Mouse (Mus musculus) Patski (cell line): ENCODE data around the gene Prrg4. TPM values are rescaled to one million over a fixed set of nuclear protein-coding genes. Genes with fewer than 3 reads are reported as not detected.
"Not testable (repeated sequence)": the region's sequence is repeated elsewhere in the genome, so short reads cannot be mapped to it uniquely, and the experiment has no call there.

Experiments used
- ATAC-seq: fragments of 100-300 bp; one replicate; pipeline ENCODE4 v1.8.0; 2021
- CTCF ChIA-PET: fragments of 350-600 bp; sonication (Branson Sonifier 250); formaldehyde crosslinking; loops from one replicate; lab custom pipeline; 2022; ENCODE audit warnings: inconsistent platforms; lab: Charles Lee
- POLR2A ChIA-PET: fragments of 350-600 bp; sonication (Branson Sonifier 250); formaldehyde crosslinking; loops from one replicate; lab custom pipeline; 2022; ENCODE audit warnings: antibody characterized with exemption, inconsistent platforms; lab: Charles Lee
- DNase-seq: peaks from one replicate; pipeline ENCODE4 v3.0.0-alpha.2; 2011; ENCODE audit warnings: low read depth, low spot score
- H3K27me3 ChIP-seq: fragments of 371-371 bp; one replicate; pipeline ENCODE4 v1.5.1; 2021
- CTCF ChIP-seq: fragments of 100-300 bp; IDR thresholded peaks from one replicate; pipeline ENCODE4 v1.5.1; 2021
- in situ Hi-C: fragments of 300-500 bp; cut with MboI; formaldehyde crosslinking; loops from 3 replicates; pipeline ENCODE4 v1.11.1; 2018; ENCODE audit warnings: low pct_unique_long_range_greater_than_20kb, mixed read lengths
- polyA plus RNA-seq: library from polyadenylated mRNA; unstranded; gene quantifications from one replicate; pipeline ENCODE4 v1.2.3, GENCODE M21; 2021

The Prrg4 gene
- polyA plus RNA-seq, 1 experiment from 2014 or later: 6.5 TPM

GRCm38 (mm10) chr2:104841736-104842135 is 7.9 kb downstream of the Prrg4 start:
- no peak for TF ChIP-seq CTCF
- CTCF ChIA-PET: no interaction called here
- in situ Hi-C loops: no loop called here
- no peaks in the 10 kb centered on the region for H3K27me3 ChIP-seq
- DNase-seq (no peak), ATAC-seq (no peak)
- POLR2A ChIA-PET: interaction anchor here (1.2 kb wide), 1 partner anchor 19 kb away, joined by 3 read pairs; no protein-coding TSS in a partner anchor

DNA sequence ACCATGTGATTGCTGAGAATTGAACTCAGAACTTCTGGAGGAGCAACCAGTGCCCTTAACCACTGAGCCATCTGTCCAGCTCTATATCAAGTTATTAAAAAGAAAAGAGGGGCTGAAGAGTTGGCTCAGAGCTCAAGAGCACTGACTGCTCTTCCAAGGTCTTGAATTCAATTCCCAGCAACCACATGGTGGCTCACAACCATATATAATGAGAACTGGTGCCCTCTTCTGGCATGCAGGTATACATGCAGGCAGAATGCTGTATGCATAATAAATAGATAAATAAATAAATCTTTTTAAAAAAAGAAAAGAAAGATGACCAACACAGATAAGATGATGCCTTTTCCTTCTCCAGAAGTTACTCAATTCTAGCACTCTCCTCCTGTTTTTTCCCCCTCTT is 8.7 kb downstream of the Prrg4 start:
- DNase-seq (no peak), ATAC-seq (no peak)
- TF ChIP-seq CTCF: peak; percentile 45
- in situ Hi-C loops: no loop called here
- CTCF ChIA-PET: no interaction called here
- H3K27me3 ChIP-seq: no peaks in the 10 kb centered on the region
- POLR2A ChIA-PET: interaction anchor here (1.2 to 1.4 kb wide), 2 partner anchors 9 to 18 kb away, joined by 3 to 4 read pairs; partner anchors contain the start of gene Prrg4

GRCm38 (mm10) chr2:104832486-104832885 is 17.2 kb downstream of the Prrg4 start:
- no peaks in the 10 kb centered on the region for H3K27me3 ChIP-seq
- ATAC-seq: no peak
- in situ Hi-C loops: no loop called here
- ChIA-PET CTCF (interaction anchor here (1.2 to 1.7 kb wide), 3 partner anchors 10 to 22 kb away, joined by 3 to 4 read pairs (median 4); no protein-coding TSS in a partner anchor), POLR2A (no interaction called here)
- TF ChIP-seq CTCF: no peak
- no peak for DNase-seq

GRCm38 (mm10) chr2:104826191-104826590 is 23.5 kb downstream of the Prrg4 start:
- no peak for DNase-seq
- H3K27me3 ChIP-seq: no peaks in the 10 kb centered on the region
- POLR2A ChIA-PET: no interaction called here
- no peak for TF ChIP-seq CTCF
- CTCF ChIA-PET: interaction anchor here (1.0 kb wide), 1 partner anchor 8 kb away, joined by 4 read pairs; no protein-coding TSS in a partner anchor
- in situ Hi-C loops: no loop called here
- no peak for ATAC-seq

DNA sequence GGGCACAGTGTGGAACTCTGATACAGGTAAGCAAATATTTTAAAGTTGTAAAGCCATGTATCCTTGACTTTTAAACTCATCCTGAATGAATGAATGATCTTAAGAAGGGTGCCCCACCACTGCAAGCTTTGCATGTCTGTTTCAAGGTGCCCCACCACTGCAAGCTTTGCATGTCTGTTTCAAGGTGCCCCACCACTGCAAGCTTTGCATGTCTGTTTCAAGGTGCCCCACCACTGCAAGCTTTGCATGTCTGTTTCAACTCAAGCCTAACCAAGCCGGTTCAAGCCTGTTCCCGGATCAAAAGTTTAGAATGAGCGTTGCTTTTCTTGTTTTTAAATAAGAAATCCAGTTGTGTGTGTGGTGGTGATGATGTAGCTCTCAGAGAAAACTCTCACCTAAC is 30.9 kb downstream of the Prrg4 start:
- ATAC-seq, CTCF ChIA-PET: not testable (repeated sequence)

DNA sequence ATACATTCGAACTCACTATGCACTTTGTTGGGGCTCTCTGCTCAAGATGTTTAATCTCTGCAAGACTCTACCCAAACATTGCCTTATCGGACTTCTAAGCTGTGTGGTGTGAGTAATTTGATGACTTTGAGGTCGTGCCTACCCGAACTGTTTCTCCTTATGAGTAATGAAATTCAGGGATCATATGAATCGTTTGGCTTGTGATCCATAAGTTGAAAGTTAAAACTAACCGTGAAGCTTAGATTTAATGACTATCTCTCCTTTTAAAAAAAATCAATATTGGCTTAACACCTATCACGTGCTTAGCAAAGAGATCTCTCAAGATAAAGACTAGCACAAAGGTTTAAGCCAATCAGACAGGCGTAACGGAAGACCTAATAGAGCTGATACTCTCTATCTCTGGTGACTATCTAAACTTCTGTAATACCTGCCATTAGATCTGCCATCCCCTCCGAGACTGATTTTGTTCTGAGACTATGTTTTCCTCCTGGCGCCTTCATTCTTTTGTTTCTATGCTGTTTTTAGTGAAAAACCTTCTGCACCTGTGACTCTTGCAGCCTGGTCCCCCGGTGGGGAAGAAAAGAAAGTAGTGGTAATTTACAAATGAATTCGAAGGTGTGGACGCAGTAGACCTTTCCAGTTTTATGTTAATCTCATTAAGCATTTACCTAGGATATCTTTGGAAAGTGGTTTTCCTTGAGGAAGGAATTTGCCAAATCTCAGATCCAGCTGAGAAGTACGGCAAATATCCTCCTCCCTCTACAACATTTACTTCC is 31.9 kb downstream of the Prrg4 start:
- TF ChIP-seq CTCF: no peak
- in situ Hi-C loops: no loop called here
- no peak for DNase-seq
- CTCF ChIA-PET: interaction anchor here (1.2 kb wide), 1 partner anchor 35 kb away, joined by 3 read pairs; no protein-coding TSS in a partner anchor
- POLR2A ChIA-PET: no interaction called here
- ATAC-seq: no peak
- H3K27me3 ChIP-seq: no peaks in the 10 kb centered on the region

More for the DNA sequence above, 30.9 kb downstream of the Prrg4 start:
- in situ Hi-C loops, DNase-seq, POLR2A ChIA-PET, H3K27me3 ChIP-seq: not testable (repeated sequence)

DNA sequence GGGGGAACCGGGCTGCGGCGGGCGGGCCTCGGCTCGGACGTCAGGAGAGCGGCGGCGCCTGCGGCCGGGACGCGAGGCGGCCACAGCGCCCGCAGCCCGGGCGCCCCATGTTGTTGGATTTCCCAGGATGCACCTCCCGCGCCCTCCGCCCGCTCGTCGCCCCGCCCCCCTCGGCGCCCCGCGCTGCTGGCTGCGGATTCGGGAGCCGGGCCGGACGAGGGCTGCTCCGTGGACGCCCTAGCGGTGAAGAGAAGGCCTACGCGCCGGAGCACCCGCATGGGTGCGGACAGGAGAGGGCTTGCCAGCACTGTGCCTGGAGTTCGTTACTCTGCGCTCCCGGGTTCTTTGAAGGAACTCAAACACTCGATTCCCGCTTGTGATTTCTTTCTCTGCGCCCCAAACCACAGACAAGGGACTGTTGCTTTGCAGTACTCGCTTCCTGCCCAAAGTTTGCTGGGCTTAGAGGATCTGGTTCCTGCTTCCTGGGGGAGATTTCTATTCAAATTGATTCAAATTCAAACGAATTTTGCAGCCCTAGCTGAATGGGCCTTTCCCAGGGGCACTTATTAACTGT is 32.7 kb downstream of the Prrg4 start:
- in situ Hi-C loops: no loop called here
- peak; percentile 35 for DNase-seq
- POLR2A ChIA-PET: no interaction called here
- peak; percentile 95 for ATAC-seq
- H3K27me3 ChIP-seq: no peaks in the 10 kb centered on the region
- peak; percentile 92 for TF ChIP-seq CTCF
- CTCF ChIA-PET: interaction anchor here (1.2 kb wide), 1 partner anchor 36 kb away, joined by 3 read pairs; no protein-coding TSS in a partner anchor

DNA sequence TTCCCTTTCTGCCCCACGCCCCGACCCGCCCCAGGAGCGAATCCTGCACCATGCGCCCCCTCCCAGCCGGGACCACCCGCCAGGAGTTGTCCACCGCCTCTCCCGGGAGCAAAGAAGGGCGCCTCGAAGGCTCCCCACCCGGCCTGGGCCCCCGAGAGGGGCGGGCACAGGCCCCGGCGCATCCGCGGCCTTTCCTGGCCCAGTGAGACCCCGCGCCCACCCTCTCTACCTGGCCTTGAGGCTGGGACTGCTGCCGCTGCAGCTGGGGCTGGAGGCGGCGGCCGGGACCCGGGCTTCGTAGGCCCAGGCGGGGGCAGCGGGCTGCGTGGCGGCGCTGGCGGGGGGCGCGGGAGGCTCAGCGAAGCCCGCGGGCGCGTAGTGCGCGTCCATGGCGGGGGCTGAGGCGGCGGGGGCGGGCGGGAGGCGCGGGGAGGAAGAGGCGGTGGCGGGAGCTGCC is 33.3 kb downstream of the Prrg4 start, which contains the start of gene Qser1:
Gene Qser1, minus strand, starts transcription at position 390 of the 457 bp plus-strand sequence.
- CTCF ChIA-PET: no interaction called here
- no peaks in the 10 kb centered on the region for H3K27me3 ChIP-seq
- DNase-seq (no peak), ATAC-seq (peak; percentile 29)
- TF ChIP-seq CTCF: no peak
- POLR2A ChIA-PET: no interaction called here
- in situ Hi-C loops: no loop called here

GRCm38 (mm10) chr2:104815561-104816370 is 33.9 kb downstream of the Prrg4 start:
- in situ Hi-C loops: no loop called here
- no peaks in the 10 kb centered on the region for H3K27me3 ChIP-seq
- DNase-seq: no peak
- ChIA-PET POLR2A (no interaction called here), CTCF (interaction anchor here (1.3 kb wide), 1 partner anchor 130 kb away, joined by 4 read pairs; no protein-coding TSS in a partner anchor)
- no peak for TF ChIP-seq CTCF
- peak; percentile 55 for ATAC-seq

DNA sequence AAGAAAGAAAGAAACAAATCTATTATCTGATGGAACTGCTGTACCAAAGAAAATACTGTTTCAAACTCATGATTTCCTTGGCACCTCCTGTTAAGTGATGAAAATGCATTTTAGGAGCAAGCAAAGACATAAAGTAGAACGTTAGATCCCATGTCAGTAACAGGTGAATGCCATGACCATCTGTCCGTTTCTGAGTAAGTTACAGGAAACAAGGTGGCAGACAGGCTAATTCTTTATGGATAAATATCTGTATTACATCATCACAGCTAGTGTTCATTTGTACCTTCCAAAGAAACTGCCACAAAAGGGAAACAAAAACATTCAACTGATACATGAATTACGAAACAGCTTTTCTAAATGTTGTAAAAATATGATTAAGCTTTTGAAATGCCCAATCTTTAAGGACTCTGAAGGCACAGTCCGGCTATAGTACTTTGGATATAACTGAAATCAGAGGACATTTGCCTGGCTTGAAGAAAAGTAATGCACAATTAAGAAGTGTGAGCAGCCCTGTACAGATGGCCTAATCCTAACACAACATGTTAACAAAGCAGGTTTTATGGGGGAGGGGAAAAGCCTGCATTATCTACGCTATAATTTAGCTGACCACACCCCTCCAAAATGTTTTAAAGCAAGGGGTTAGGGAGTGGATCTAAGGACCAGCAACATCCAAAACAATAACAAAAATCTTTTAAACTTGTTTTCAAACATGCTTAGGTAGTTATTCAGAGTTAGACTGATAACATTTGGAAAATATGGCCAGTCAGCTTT is 35.3 kb downstream of the Prrg4 start:
- no peak for ATAC-seq
- no peak for TF ChIP-seq CTCF
- CTCF ChIA-PET: interaction anchor here (1.3 kb wide), 1 partner anchor 129 kb away, joined by 4 read pairs; no protein-coding TSS in a partner anchor
- POLR2A ChIA-PET: no interaction called here
- no peak for DNase-seq
- no peaks in the 10 kb centered on the region for H3K27me3 ChIP-seq
- in situ Hi-C loops: no loop called here
